Mouse (Mus musculus) brain, embryonic 14.5 days (tissue): ENCODE results near the gene Naa50.

Source experiments
- CTCF ChIP-seq: fragments of 200-500 bp; IDR thresholded peaks from 2 replicates; pipeline ENCODE4 v1.5.1; 2012; ENCODE audit warnings: inconsistent platforms, mild to moderate bottlenecking, moderate library complexity, borderline replicate concordance; ENCODE audit not compliant: insufficient read depth, insufficient read length; ENCODE audit errors: extremely low read depth
- POLR2A ChIP-seq: fragments of 200-500 bp; IDR thresholded peaks from 2 replicates; pipeline ENCODE4 v1.6.1; 2012; ENCODE audit warnings: mild to moderate bottlenecking, inconsistent platforms, borderline replicate concordance; ENCODE audit not compliant: poor library complexity, insufficient read depth, insufficient read length, severe bottlenecking; ENCODE audit errors: extremely low read depth

GRCm38 (mm10) chr16:44124713-44125112 is 14.9 kb upstream of the Naa50 start:
- TF ChIP-seq CTCF (no peak), POLR2A (no peak)
